Mouse (Mus musculus) intestine, postnatal 0 days (tissue): ENCODE measurements around the gene Tox2. TPM values are rescaled to one million over a fixed set of nuclear protein-coding genes. Genes with fewer than 3 reads are reported as not detected.

Experiments
- ATAC-seq: fragments of 200-750 bp; cut with Nextera tagmentation; 2 replicates; pipeline ENCODE4 v1.8.0; 2017; ENCODE audit warnings: mild to moderate bottlenecking, moderate TSS enrichment, moderate library complexity
- H3K27ac ChIP-seq: fragments of 300-500 bp; sonication (generic); 2 replicates; pipeline ENCODE4 v1.5.1; 2014; ENCODE audit warnings: mild to moderate bottlenecking, low read depth, low read length, moderate library complexity
- H3K27me3 ChIP-seq: fragments of 300-500 bp; sonication (generic); replicated peaks from 2 replicates; pipeline ENCODE4 v1.6.1; 2014; ENCODE audit warnings: low read length, mixed read lengths; ENCODE audit not compliant: control insufficient read depth, insufficient read depth
- H3K36me3 ChIP-seq: fragments of 300-500 bp; sonication (generic); 2 replicates; pipeline ENCODE4 v1.6.1; 2014; ENCODE audit warnings: mild to moderate bottlenecking, moderate library complexity; ENCODE audit not compliant: control insufficient read depth, insufficient read depth
- H3K4me1 ChIP-seq: fragments of 300-500 bp; sonication (generic); replicated peaks from 2 replicates; pipeline ENCODE4 v1.6.1; 2014; ENCODE audit warnings: antibody characterized with exemption, low read length, mixed read lengths; ENCODE audit not compliant: control insufficient read depth, insufficient read depth
- H3K4me2 ChIP-seq: fragments of 300-500 bp; sonication (generic); replicated peaks from 2 replicates; pipeline ENCODE4 v1.6.1; 2014; ENCODE audit warnings: low read depth, mild to moderate bottlenecking, moderate library complexity
- H3K4me3 ChIP-seq: fragments of 300-500 bp; sonication (generic); 2 replicates; pipeline ENCODE4 v1.5.1; 2014; ENCODE audit warnings: low read depth, low read length
- H3K9ac ChIP-seq: fragments of 300-500 bp; sonication (generic); 2 replicates; pipeline ENCODE4 v1.6.1; 2014; ENCODE audit warnings: mild to moderate bottlenecking, low read depth, low read length
- H3K9me3 ChIP-seq: fragments of 300-500 bp; sonication (generic); 2 replicates; pipeline ENCODE4 v1.6.1; 2016; ENCODE audit warnings: mixed run types; ENCODE audit not compliant: control insufficient read depth
- CTCF ChIP-seq: sonication (generic); IDR thresholded peaks from 2 replicates; pipeline ENCODE4 v1.5.1; 2016; ENCODE audit warnings: low read depth, mild to moderate bottlenecking, control low read depth, antibody characterized with exemption, moderate library complexity
- WGBS: fragments of 180-500 bp; shearing (Covaris S2); extraction: QIAGEN DNeasy Blood & Tissue Kit; methylation state at CpG from one replicate; pipeline ENCODE4 v1.1.7; 2014; 5-methylcytosine and 5-hydroxymethylcytosine counted together
- polyA plus RNA-seq: library from polyadenylated mRNA; unstranded; fragments of >200 nt; fragmentation: Nextera tagmentation; extraction: Ambion mirVana; gene quantifications from 2 replicates; pipeline ENCODE4 v1.2.1, GENCODE M21; 2015

The Tox2 gene
- 2.0 and 3.3 TPM in 2 replicates for polyA plus RNA-seq

DNA sequence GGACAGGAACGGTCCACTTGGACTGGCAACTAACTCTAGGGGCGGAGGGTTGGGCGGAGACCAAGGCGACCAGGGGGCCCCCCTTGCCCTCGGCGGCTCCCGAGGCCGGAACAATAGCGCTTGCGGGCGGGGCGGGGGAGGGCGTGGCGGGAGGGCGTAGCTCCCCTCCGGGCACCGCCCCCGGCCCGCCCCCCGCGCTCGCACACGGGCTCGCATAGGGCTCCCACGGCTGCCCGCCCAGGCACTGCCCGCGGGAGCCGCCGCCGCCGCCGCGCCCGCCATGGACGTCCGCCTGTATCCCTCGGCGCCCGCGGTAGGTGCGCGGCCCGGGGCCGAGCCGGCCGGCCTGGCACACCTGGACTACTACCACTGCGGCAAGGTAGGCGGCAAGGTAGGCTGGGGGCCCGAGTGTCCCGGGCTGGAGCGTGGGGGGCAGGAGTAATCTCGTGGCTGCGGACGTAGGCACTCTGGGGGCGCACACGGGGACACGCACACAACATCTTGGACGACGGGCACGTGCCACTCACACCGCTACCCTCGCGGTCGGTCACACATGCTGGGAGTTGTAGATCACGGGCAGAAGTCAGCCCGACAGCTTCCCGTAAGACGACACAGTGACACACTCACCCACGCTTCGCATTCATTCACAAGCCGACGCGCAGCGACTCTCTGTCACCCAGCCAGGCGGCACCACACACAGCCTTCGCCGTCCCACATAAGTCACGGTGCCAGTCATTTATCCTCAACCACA is at the start of gene Tox2:
Gene Tox2, plus strand, starts transcription at position 242 of the 751 bp plus-strand sequence.
- under 1% methylated on average over 79 of the region's 79 CpGs for WGBS
- ATAC-seq = peak; percentile 87
- Histone ChIP-seq H3K4me3 (peak within 1 kb of the TSS; percentile 50), H3K27me3 (peaks cover 47% of the 10 kb centered on the region), H3K4me2 (peak within 1 kb of the TSS; percentile 94), H3K36me3 (no peaks in the 10 kb centered on the region), H3K9ac (peak within 1 kb of the TSS; percentile 48; the same call in 1 of the 2 replicates), H3K9me3 (no peaks in the 10 kb centered on the region), H3K4me1 (no peaks in the 10 kb centered on the region), H3K27ac (no peak within 1 kb of the TSS)
- 0 out of 2 replicates have a peak, but pooled peaks have one; percentile 23 for TF ChIP-seq CTCF

- peak; percentile 57 for ATAC-seq
- no peak overlapping the region for H3K4me3 ChIP-seq
- no peaks in the 10 kb centered on the region for H3K9me3 ChIP-seq
- H3K9ac ChIP-seq = no peak overlapping the region
- no peak overlapping the region for H3K27ac ChIP-seq
- no peaks in the 10 kb centered on the region for H3K27me3 ChIP-seq
- TF ChIP-seq CTCF = no peak
- H3K4me1 ChIP-seq = no peaks in the 10 kb centered on the region
- H3K36me3 ChIP-seq = no peaks in the 10 kb centered on the region
- WGBS = 75% methylated on average over 8 of the region's 8 CpGs
- H3K4me2 ChIP-seq = no peak overlapping the region
Observed at GRCm38 (mm10) chr2:163154673-163155072, 48.3 kb upstream of the Tox2 start.

GRCm38 (mm10) chr2:163158979-163159378 is 43.9 kb upstream of the Tox2 start:
- Histone ChIP-seq H3K27ac (no peak overlapping the region), H3K27me3 (no peaks in the 10 kb centered on the region), H3K9me3 (no peaks in the 10 kb centered on the region), H3K4me2 (no peak overlapping the region), H3K4me1 (no peaks in the 10 kb centered on the region), H3K4me3 (no peak overlapping the region), H3K9ac (no peak overlapping the region), H3K36me3 (no peaks in the 10 kb centered on the region)
- WGBS = 91% methylated on average over 9 of the region's 9 CpGs
- ATAC-seq = no peak
- no peak for TF ChIP-seq CTCF

- H3K27me3 ChIP-seq = no peaks in the 10 kb centered on the region
- no peak overlapping the region for H3K4me3 ChIP-seq
- no peaks in the 10 kb centered on the region for H3K36me3 ChIP-seq
- peak overlapping the region; percentile 25; the same call in 1 of the 2 replicates for H3K4me2 ChIP-seq
- TF ChIP-seq CTCF = no peak
- H3K9me3 ChIP-seq = no peaks in the 10 kb centered on the region
- ATAC-seq = no peak
- no peak overlapping the region for H3K9ac ChIP-seq
- 60% methylated on average over 10 of the region's 10 CpGs for WGBS
- no peak overlapping the region for H3K27ac ChIP-seq
- H3K4me1 ChIP-seq = no peaks in the 10 kb centered on the region
Observed at GRCm38 (mm10) chr2:163164461-163164990, 38.4 kb upstream of the Tox2 start.

DNA sequence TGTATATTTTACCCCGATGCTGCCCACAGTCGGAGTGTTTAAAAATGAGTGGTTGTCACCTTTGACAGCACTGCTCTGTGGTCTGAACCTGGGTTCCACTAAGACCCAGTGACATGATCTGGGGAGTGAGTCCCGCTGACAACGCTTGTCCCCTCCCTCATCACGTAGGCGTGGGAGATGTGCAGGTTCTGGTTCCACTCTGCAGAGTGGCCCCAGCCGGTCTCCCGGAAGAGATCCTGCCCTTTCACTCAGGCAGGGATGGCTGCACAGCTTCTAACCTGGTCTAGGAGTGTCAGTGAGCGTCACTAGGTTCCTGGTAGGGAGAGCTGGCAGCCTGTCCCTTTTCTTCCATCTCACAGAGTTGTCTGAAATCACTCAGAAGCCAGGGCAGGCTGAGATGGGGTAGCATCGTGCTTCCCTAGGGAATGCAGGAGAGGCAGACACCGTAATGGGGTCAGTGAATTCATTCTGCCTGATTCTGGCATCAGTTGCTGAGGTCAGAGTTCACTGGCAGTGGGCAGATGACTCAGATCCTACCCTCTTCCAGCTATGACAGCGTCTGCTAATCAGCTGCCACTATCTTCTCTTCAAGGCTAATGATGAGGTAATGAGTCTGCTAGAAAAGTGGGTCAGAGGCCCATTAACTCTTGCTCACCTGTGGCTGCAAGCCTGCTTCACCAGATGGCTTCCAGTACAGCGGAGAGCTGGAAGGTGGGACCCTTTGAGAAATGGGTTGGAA is 36.7 kb upstream of the Tox2 start:
- no peaks in the 10 kb centered on the region for H3K27me3 ChIP-seq
- H3K4me3 ChIP-seq = no peak overlapping the region
- H3K9ac ChIP-seq = no peak overlapping the region
- peak overlapping the region; percentile 50 for H3K27ac ChIP-seq
- H3K4me2 ChIP-seq = peak overlapping the region; percentile 13; the same call in 1 of the 2 replicates
- 37% methylated on average over 13 of the region's 13 CpGs for WGBS
- no peaks in the 10 kb centered on the region for H3K36me3 ChIP-seq
- no peak for TF ChIP-seq CTCF
- no peaks in the 10 kb centered on the region for H3K9me3 ChIP-seq
- H3K4me1 ChIP-seq = no peaks in the 10 kb centered on the region
- ATAC-seq = peak; percentile 78

DNA sequence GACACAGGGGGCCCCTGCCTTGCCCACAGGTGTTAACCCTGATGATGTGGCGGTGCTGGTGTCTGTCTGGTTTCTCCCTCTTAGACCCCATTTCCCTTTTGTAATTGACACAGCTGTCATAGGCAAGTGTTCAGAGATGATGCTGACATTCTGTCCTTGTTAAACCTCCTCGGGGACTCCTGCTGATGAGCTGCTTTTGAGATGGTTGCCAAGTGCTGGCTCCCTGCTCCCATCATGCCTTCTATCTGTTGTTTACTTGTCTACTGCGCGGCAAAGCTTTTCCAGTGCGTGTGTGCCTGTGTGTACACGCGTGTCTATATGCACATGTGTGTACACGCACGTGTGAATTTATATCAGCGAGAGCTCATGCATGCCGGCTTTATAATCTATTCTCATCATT is 31.0 kb upstream of the Tox2 start:
- no peaks in the 10 kb centered on the region for H3K36me3 ChIP-seq
- no peak overlapping the region for H3K9ac ChIP-seq
- H3K27me3 ChIP-seq = no peaks in the 10 kb centered on the region
- WGBS = 92% methylated on average over 11 of the region's 11 CpGs
- TF ChIP-seq CTCF = no peak
- no peak for ATAC-seq
- no peaks in the 10 kb centered on the region for H3K4me1 ChIP-seq
- H3K9me3 ChIP-seq = no peaks in the 10 kb centered on the region
- H3K4me3 ChIP-seq = no peak overlapping the region
- no peak overlapping the region for H3K4me2 ChIP-seq
- no peak overlapping the region for H3K27ac ChIP-seq
